Mouse (Mus musculus): ENCODE data around the gene Snx10. TPM values are rescaled to one million over a fixed set of nuclear protein-coding genes. Genes with fewer than 3 reads are reported as not detected.

The Snx10 gene
- polyA plus RNA-seq, 1 experiment from 2014 or later: 32.7 TPM

- WGBS: 75% methylated on average over 8 of the region's 8 CpGs
- H3K27ac ChIP-seq: no peak overlapping the region; the same call in 1 of the 2 replicates
- no peak for DNase-seq (ENCODE audit: extremely low spot score, low spot score)
These were observed 110.1 kb downstream of the Snx10 start for GRCm38 (mm10) chr6:51633663-51634362.

GRCm38 (mm10) chr6:51636019-51636568, 112.4 kb downstream of the Snx10 start:
- H3K36me3 ChIP-seq (replicated peaks): no peaks in the 10 kb centered on the region
- H3K27me3 ChIP-seq (ENCODE audit: poor library complexity, severe bottlenecking): no peaks in the 10 kb centered on the region
- H3K9me3 ChIP-seq: no peaks in the 10 kb centered on the region
- WGBS: 81% methylated on average over 11 of the region's 11 CpGs
- no peak overlapping the region for H3K4me3 ChIP-seq
- peaks cover 10% of the 10 kb centered on the region for H3K4me1 ChIP-seq
- no peak overlapping the region for H3K27ac ChIP-seq
- DNase-seq (ENCODE audit: extremely low spot score, low spot score): no peak

More at GRCm38 (mm10) chr6:51633663-51634362, 110.1 kb downstream of the Snx10 start:
- no peaks in the 10 kb centered on the region for H3K27me3 ChIP-seq (ENCODE audit: poor library complexity, severe bottlenecking)
- no peak overlapping the region for H3K4me3 ChIP-seq
- no peaks in the 10 kb centered on the region for H3K9me3 ChIP-seq
- peaks cover 10% of the 10 kb centered on the region for H3K4me1 ChIP-seq
- no peaks in the 10 kb centered on the region for H3K36me3 ChIP-seq (replicated peaks)

Small RNAs within 50 kb of the gene (microRNA-seq; reads per million reads assigned to microRNA genes)
- gene Gm22914: not detected

Other genes starting within 250 kb of the Snx10 start
- 0.48 and 0.89 TPM in 2 replicates for gene Nfe2l3, start 91.2 kb upstream of the Snx10 start, polyA plus RNA-seq (2016; fragmentation: Nextera tagmentation; extraction: Ambion mirVana)
- gene Hnrnpa2b1, start 54.0 kb upstream of the Snx10 start, polyA plus RNA-seq (2016; fragmentation: Nextera tagmentation; extraction: Ambion mirVana): 2,609 and 2,780 TPM in 2 replicates
- 627 and 704 TPM in 2 replicates for gene Cbx3, start 53.5 kb upstream of the Snx10 start, polyA plus RNA-seq (2016; fragmentation: Nextera tagmentation; extraction: Ambion mirVana)

All from forebrain, embryonic 10.5 days (tissue).